Mouse (Mus musculus) embryonic facial prominence, embryonic 14.5 days (tissue): ENCODE results near the gene Gan. TPM values are rescaled to one million over a fixed set of nuclear protein-coding genes. Genes with fewer than 3 reads are reported as not detected.

ENCODE experiments used
- ATAC-seq: fragments of 200-750 bp; cut with Nextera tagmentation; 2 replicates; pipeline ENCODE4 v1.8.0; 2017; ENCODE audit warnings: low read depth, moderate number of reproducible peaks, moderate TSS enrichment
- DNase-seq: peaks from one replicate; pipeline ENCODE4 v3.0.0-alpha.2; 2015; ENCODE audit warnings: low spot score
- H3K27ac ChIP-seq: fragments of 300-500 bp; sonication (generic); replicated peaks from 2 replicates; pipeline ENCODE4 v1.5.1; 2014; ENCODE audit warnings: low read depth, mild to moderate bottlenecking, low read length, moderate library complexity
- H3K27me3 ChIP-seq: fragments of 300-500 bp; sonication (generic); replicated peaks from 2 replicates; pipeline ENCODE4 v1.6.1; 2014; ENCODE audit warnings: low read length; ENCODE audit not compliant: control insufficient read depth, insufficient read depth
- H3K36me3 ChIP-seq: fragments of 300-500 bp; sonication (generic); 2 replicates; pipeline ENCODE4 v1.6.1; 2014; ENCODE audit warnings: low read length, mixed read lengths; ENCODE audit not compliant: control insufficient read depth, insufficient read depth
- H3K4me1 ChIP-seq: fragments of 300-500 bp; sonication (generic); 2 replicates; pipeline ENCODE4 v1.6.1; 2014; ENCODE audit warnings: antibody characterized with exemption, low read length; ENCODE audit not compliant: control insufficient read depth, insufficient read depth
- H3K4me2 ChIP-seq: fragments of 300-500 bp; sonication (generic); 2 replicates; pipeline ENCODE4 v1.6.1; 2014; ENCODE audit warnings: low read depth, mild to moderate bottlenecking, low read length, moderate library complexity, mixed read lengths
- H3K4me3 ChIP-seq: fragments of 300-500 bp; sonication (generic); 2 replicates; pipeline ENCODE4 v1.5.1; 2014; ENCODE audit warnings: low read depth, mild to moderate bottlenecking, low read length
- H3K9ac ChIP-seq: fragments of 300-500 bp; sonication (generic); 2 replicates; pipeline ENCODE4 v1.6.1; 2014; ENCODE audit warnings: low read depth, mild to moderate bottlenecking, low read length, moderate library complexity, mixed read lengths
- H3K9me3 ChIP-seq: fragments of 300-500 bp; sonication (generic); 2 replicates; pipeline ENCODE4 v1.6.1; 2016; ENCODE audit warnings: low read length; ENCODE audit not compliant: control insufficient read depth
- WGBS: fragments of 180-500 bp; shearing (Covaris S2); extraction: QIAGEN DNeasy Blood & Tissue Kit; methylation state at CpG from one replicate; pipeline ENCODE4 v1.1.7; 2014; 5-methylcytosine and 5-hydroxymethylcytosine counted together
- polyA plus RNA-seq: library from polyadenylated mRNA; unstranded; fragments of >200 nt; fragmentation: Nextera tagmentation; extraction: Ambion mirVana; gene quantifications from 2 replicates; pipeline ENCODE4 v1.2.1, GENCODE M21; 2014

Gan gene
- polyA plus RNA-seq, 1 experiment from 2014 or later: 3.5 TPM

GRCm38 (mm10) chr8:117217724-117218123 is 59.8 kb downstream of the Gan start:
- H3K9ac ChIP-seq: no peak overlapping the region
- H3K27me3 ChIP-seq: no peaks in the 10 kb centered on the region
- WGBS: 93% methylated on average over 2 of the region's 2 CpGs
- H3K4me1 ChIP-seq: no peaks in the 10 kb centered on the region
- no peaks in the 10 kb centered on the region for H3K9me3 ChIP-seq
- no peak overlapping the region for H3K27ac ChIP-seq
- 0 out of 2 replicates have a peak, but pooled peaks cover 3% of the 10 kb centered on the region for H3K36me3 ChIP-seq
- ATAC-seq: no peak
- DNase-seq: no peak
- no peak overlapping the region for H3K4me2 ChIP-seq
- H3K4me3 ChIP-seq: no peak overlapping the region

DNA sequence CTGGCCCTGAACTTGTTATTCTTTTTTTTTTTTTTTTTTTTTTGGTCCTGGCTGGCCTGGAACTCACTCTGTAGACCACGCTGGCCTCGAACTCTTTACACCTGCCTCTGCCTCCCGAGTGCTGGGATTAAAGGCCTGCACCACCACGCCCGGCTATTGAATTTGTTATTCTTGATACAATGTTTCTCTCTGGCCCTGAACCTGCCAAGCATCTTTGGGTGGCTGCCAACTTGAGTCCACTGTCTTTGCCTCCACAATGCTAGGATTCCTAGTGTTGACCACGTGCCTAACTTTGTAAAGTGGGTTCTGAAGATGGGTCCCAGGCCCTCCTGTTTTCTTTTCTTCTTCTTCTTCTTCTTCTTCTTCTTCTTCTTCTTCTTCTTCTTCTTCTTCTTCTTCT is 64.5 kb downstream of the Gan start:
- H3K27me3 ChIP-seq: no peaks in the 10 kb centered on the region
- ATAC-seq (no peak), DNase-seq (no peak)
- no peak overlapping the region for H3K27ac ChIP-seq
- no peak overlapping the region for H3K4me3 ChIP-seq
- 82% methylated on average over 6 of the region's 6 CpGs for WGBS
- no peaks in the 10 kb centered on the region for H3K4me1 ChIP-seq
- no peaks in the 10 kb centered on the region for H3K36me3 ChIP-seq
- no peak overlapping the region for H3K4me2 ChIP-seq
- no peak overlapping the region for H3K9ac ChIP-seq
- H3K9me3 ChIP-seq: no peaks in the 10 kb centered on the region

DNA sequence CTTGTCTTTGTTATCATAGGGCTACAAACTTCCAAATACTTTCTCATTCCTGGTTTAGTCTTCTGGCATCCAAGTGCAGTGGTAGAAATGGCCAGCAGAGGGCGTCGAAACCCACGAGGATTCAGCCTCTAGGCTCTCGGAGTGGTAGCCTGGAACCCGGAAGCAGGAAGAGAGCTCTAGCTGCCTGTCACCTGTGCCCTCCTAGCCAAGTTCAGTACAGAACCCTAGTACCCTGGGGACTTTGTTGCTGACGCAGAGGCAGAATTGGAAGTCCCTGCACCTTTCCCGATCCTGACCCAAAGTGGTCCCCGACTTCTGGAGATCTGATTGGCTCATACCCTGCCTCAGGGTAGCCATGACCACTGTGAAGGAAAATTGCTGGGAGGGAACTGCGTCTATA is 66.7 kb downstream of the Gan start:
- Histone ChIP-seq H3K27me3 (no peaks in the 10 kb centered on the region), H3K9me3 (no peaks in the 10 kb centered on the region), H3K4me2 (peak overlapping the region; percentile 49), H3K4me1 (no peaks in the 10 kb centered on the region), H3K9ac (peak overlapping the region; percentile 47; the same call in 1 of the 2 replicates), H3K36me3 (no peaks in the 10 kb centered on the region), H3K4me3 (peak overlapping the region; percentile 33), H3K27ac (no peak overlapping the region)
- DNase-seq (peak; percentile 91), ATAC-seq (peak; percentile 86)
- 12% methylated on average over 9 of the region's 9 CpGs for WGBS

DNA sequence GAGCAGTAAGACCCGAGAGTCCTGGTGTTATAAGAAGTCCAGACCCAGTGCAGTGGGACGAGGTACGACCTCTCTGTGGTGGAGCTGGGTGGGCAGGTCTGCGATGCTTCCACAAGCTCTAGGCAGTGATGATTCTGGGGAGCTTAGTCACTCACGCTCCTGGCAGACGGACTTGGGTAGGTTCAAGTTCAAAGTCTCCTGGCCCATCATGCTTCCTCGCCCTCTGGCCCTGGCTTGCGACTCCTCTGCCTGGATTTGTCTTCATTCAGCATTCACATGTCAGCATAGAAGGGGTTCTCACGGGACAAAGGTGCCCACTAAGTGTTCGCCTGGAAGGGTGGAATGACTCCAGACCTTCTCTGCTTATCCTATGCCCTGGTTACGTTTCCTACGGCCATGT is 68.4 kb downstream of the Gan start:
- H3K9me3 ChIP-seq: no peaks in the 10 kb centered on the region
- H3K4me3 ChIP-seq: no peak overlapping the region
- no peak for DNase-seq
- no peaks in the 10 kb centered on the region for H3K36me3 ChIP-seq
- H3K27me3 ChIP-seq: no peaks in the 10 kb centered on the region
- H3K27ac ChIP-seq: no peak overlapping the region
- no peak overlapping the region for H3K4me2 ChIP-seq
- ATAC-seq: no peak
- H3K4me1 ChIP-seq: no peaks in the 10 kb centered on the region
- H3K9ac ChIP-seq: no peak overlapping the region
- 82% methylated on average over 11 of the region's 12 CpGs for WGBS

DNA sequence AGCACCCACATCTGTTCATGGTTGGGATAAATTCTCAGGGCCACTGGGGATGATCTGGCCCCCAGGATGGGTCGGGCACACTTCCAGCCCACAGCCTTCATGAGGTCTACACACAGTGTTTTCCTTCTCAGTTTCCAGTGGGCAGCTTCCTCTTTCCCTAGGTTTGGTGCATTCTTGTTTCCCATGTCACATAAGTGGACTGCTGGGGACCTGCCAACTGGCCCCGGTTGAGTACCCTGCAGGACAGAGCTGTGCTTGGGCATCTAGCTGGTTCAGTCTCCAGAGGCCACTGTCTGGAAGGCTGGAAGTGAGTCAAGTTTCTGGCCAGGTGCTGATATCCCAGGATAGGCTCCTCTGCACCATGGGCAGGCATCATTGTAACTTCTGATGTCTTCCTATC is 69.4 kb downstream of the Gan start:
- no peaks in the 10 kb centered on the region for H3K36me3 ChIP-seq
- WGBS: 71% methylated on average over 2 of the region's 2 CpGs
- H3K27me3 ChIP-seq: no peaks in the 10 kb centered on the region
- no peak overlapping the region for H3K9ac ChIP-seq
- no peaks in the 10 kb centered on the region for H3K4me1 ChIP-seq
- DNase-seq (no peak), ATAC-seq (no peak)
- no peaks in the 10 kb centered on the region for H3K9me3 ChIP-seq
- H3K4me2 ChIP-seq: no peak overlapping the region
- no peak overlapping the region for H3K4me3 ChIP-seq
- H3K27ac ChIP-seq: no peak overlapping the region

DNA sequence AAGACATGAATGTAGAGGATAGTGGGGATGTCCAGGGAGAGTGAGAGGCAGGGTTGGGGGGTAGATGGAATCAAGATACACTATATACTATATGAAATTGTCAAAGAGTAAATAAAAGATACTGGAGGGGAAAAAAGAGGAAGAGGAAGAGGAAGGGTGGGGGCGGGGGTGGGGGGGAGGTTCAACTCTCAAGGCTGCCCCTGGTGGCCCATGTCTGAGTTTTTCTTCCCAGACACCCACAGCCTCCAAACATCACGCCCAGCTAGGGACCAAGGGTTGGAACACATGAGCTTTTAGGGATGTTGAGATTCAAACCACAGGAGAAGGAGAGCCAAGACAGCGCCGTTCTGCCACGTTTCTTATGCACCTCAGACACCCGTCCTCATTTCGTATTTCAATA is 75.3 kb downstream of the Gan start:
- Histone ChIP-seq H3K4me2 (no peak overlapping the region), H3K27ac (no peak overlapping the region), H3K4me3 (no peak overlapping the region), H3K9ac (no peak overlapping the region), H3K4me1 (no peaks in the 10 kb centered on the region), H3K36me3 (no peaks in the 10 kb centered on the region), H3K9me3 (no peaks in the 10 kb centered on the region), H3K27me3 (no peaks in the 10 kb centered on the region)
- ATAC-seq: no peak
- DNase-seq: no peak
- whole genome bisulfite sequencing: 85% methylated on average over 7 of the region's 7 CpGs

- Histone ChIP-seq H3K4me3 (no peak overlapping the region), H3K9ac (no peak overlapping the region), H3K4me1 (no peaks in the 10 kb centered on the region), H3K27ac (no peak overlapping the region), H3K9me3 (no peaks in the 10 kb centered on the region), H3K36me3 (no peaks in the 10 kb centered on the region), H3K27me3 (no peaks in the 10 kb centered on the region), H3K4me2 (no peak overlapping the region)
- 82% methylated on average over 4 of the region's 4 CpGs for WGBS
- no peak for ATAC-seq
- DNase-seq: no peak
Measured at GRCm38 (mm10) chr8:117236531-117236930, 78.6 kb downstream of the Gan start.

- no peak for DNase-seq
- Histone ChIP-seq H3K36me3 (no peaks in the 10 kb centered on the region), H3K4me2 (no peak overlapping the region), H3K4me3 (no peak overlapping the region), H3K27me3 (no peaks in the 10 kb centered on the region), H3K9ac (no peak overlapping the region), H3K4me1 (no peaks in the 10 kb centered on the region), H3K9me3 (no peaks in the 10 kb centered on the region), H3K27ac (no peak overlapping the region)
- no peak for ATAC-seq
- WGBS: 89% methylated on average over 5 of the region's 5 CpGs
Measured at GRCm38 (mm10) chr8:117240326-117240725, 82.4 kb downstream of the Gan start.

DNA sequence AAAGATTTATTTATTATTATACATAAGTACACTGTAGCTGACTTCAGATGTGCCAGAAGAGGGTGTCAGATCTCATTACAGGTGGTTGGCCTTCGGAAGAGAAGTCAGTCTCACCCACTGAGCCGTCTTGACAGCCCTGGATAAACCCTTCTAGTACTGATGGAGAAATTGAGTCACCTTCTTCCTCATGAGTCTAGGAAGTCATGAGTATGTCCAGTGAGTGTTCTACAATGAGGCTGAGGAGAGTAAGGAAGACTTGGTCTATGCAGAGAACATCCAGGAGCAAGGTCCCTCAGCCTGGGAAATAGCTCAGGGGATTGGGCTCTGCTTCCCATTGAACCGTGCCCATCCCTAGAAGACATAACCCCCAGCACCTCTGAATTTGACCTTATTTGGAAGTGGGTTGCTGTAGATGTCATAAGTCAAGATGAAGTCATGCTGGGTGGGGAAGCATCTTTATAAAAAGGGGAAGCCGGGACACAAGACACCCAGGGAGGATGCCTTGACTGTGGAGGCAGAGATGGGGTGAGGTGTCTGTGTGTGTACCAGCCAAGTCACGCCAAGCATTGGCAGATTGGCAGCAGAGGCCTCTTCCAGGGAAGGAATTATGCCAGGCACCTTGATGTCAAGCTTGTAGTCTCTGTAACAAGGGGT is 83.0 kb downstream of the Gan start:
- no peaks in the 10 kb centered on the region for H3K4me1 ChIP-seq
- no peaks in the 10 kb centered on the region for H3K9me3 ChIP-seq
- no peak overlapping the region for H3K4me2 ChIP-seq
- no peak overlapping the region for H3K9ac ChIP-seq
- no peaks in the 10 kb centered on the region for H3K36me3 ChIP-seq
- ATAC-seq (no peak), DNase-seq (no peak)
- H3K27ac ChIP-seq: no peak overlapping the region
- no peaks in the 10 kb centered on the region for H3K27me3 ChIP-seq
- 77% methylated on average over 5 of the region's 5 CpGs for WGBS
- H3K4me3 ChIP-seq: no peak overlapping the region
